Mouse (Mus musculus) heart, postnatal 0 days (tissue): ENCODE results near the gene Thoc3.

Experiments used
- CTCF ChIP-seq: IDR thresholded peaks from 2 replicates; pipeline ENCODE4 v1.5.1; 2016; ENCODE audit warnings: antibody characterized with exemption, control low read depth, low read depth
- EP300 ChIP-seq: IDR thresholded peaks from 2 replicates; pipeline ENCODE4 v1.6.1; 2016; ENCODE audit warnings: antibody characterized with exemption, low read depth

GRCm38 (mm10) chr13:54457062-54457461 lies 11.6 kb downstream of the Thoc3 start:
- TF ChIP-seq EP300 (no peak), CTCF (peak; percentile 41)
